Mouse (Mus musculus): ENCODE measurements around the gene Rtn4ip1.
"Not testable (repeated sequence)": the region's sequence is repeated elsewhere in the genome, so short reads cannot be mapped to it uniquely, and the experiment has no call there.

Gene Rtn4ip1

GRCm38 (mm10) chr10:43939136-43939662, 37.6 kb downstream of the Rtn4ip1 start:
- DNase-seq: no peak

GRCm38 (mm10) chr10:43943736-43944135, 42.1 kb downstream of the Rtn4ip1 start:
- DNase-seq: no peak

- peak; percentile 30 for DNase-seq
Observed at GRCm38 (mm10) chr10:43945435-43945834, 43.8 kb downstream of the Rtn4ip1 start.

- DNase-seq: peak; percentile 71
Observed at GRCm38 (mm10) chr10:43953942-43954341, 52.3 kb downstream of the Rtn4ip1 start.

- DNase-seq: no peak
Observed at GRCm38 (mm10) chr10:43964943-43965342, 63.3 kb downstream of the Rtn4ip1 start.

GRCm38 (mm10) chr10:43973244-43973643, 71.6 kb downstream of the Rtn4ip1 start:
- DNase-seq: no peak

- peak; percentile 56 for DNase-seq
Observed at GRCm38 (mm10) chr10:43977353-43977752, 75.7 kb downstream of the Rtn4ip1 start.

- DNase-seq: no peak
Observed at GRCm38 (mm10) chr10:43980080-43980479, 78.5 kb downstream of the Rtn4ip1 start.

- not testable (repeated sequence) for DNase-seq
Observed at GRCm38 (mm10) chr10:43980742-43981141, 79.1 kb downstream of the Rtn4ip1 start.

- DNase-seq: no peak
Observed at GRCm38 (mm10) chr10:43982470-43982869, 80.9 kb downstream of the Rtn4ip1 start.

GRCm38 (mm10) chr10:43983241-43983640, 81.6 kb downstream of the Rtn4ip1 start:
- no peak for DNase-seq

- DNase-seq: no peak
Observed at GRCm38 (mm10) chr10:43983866-43984265, 82.3 kb downstream of the Rtn4ip1 start.

- no peak for DNase-seq
Observed at GRCm38 (mm10) chr10:43991268-43991667, 89.7 kb downstream of the Rtn4ip1 start.

GRCm38 (mm10) chr10:43992506-43992905, 90.9 kb downstream of the Rtn4ip1 start:
- DNase-seq: no peak

GRCm38 (mm10) chr10:43993198-43993597, 91.6 kb downstream of the Rtn4ip1 start:
- no peak for DNase-seq

GRCm38 (mm10) chr10:43995858-43996650, 94.4 kb downstream of the Rtn4ip1 start:
- no peak for DNase-seq

- DNase-seq: no peak
Observed at GRCm38 (mm10) chr10:43997276-43997675, 95.7 kb downstream of the Rtn4ip1 start.

GRCm38 (mm10) chr10:43998023-43998422, 96.4 kb downstream of the Rtn4ip1 start:
- DNase-seq: no peak

GRCm38 (mm10) chr10:43998503-43999082, 97.0 kb downstream of the Rtn4ip1 start:
- no peak for DNase-seq

- no peak for DNase-seq
Observed at GRCm38 (mm10) chr10:44000156-44000865, 98.7 kb downstream of the Rtn4ip1 start.

- peak; percentile 37 for DNase-seq
Observed at GRCm38 (mm10) chr10:44002004-44002940, 100.7 kb downstream of the Rtn4ip1 start.

GRCm38 (mm10) chr10:44002995-44003524, 101.5 kb downstream of the Rtn4ip1 start:
- no peak for DNase-seq

Measured in kidney, postnatal 10 days (tissue).